Mouse (Mus musculus) lung, postnatal 0 days (tissue): ENCODE measurements around the gene Trib2.

Experiments
- CTCF ChIP-seq: IDR thresholded peaks from 2 replicates; pipeline ENCODE4 v1.5.1; 2016; ENCODE audit warnings: antibody characterized with exemption, mild to moderate bottlenecking
- EP300 ChIP-seq: IDR thresholded peaks from 2 replicates; pipeline ENCODE4 v1.6.1; 2016; ENCODE audit warnings: antibody characterized with exemption, mild to moderate bottlenecking, control low read depth

DNA sequence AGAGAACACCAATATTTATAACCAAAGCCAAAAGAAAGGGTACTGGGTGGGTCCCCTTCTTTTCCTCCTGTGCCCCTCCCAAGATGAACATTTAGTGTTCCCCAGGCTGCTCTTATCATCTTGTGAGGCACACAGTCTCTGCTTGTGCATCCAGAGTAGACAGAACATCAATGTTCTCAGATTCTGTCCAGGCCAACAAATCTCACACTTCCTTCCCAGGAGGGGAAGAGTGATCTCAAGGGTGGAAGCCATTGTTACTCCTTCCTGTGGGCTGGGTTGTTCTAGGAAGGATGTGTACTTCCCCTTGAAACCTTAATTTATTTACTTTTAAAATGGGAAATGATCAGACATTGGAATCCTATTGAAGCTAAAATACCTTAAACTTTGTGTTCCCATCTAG, 39.7 kb downstream of the Trib2 start:
- TF ChIP-seq CTCF (no peak), EP300 (peak; percentile 96)
